Mouse (Mus musculus): ENCODE measurements around the gene Cdk14. TPM values are rescaled to one million over a fixed set of nuclear protein-coding genes. Genes with fewer than 3 reads are reported as not detected.

Cdk14 gene
- polyA plus RNA-seq, 1 experiment from 2014 or later = 25.5 TPM

GRCm38 (mm10) chr5:4877131-4877631 lies 542.9 kb downstream of the Cdk14 start:
- H3K27me3 ChIP-seq (replicated peaks; ENCODE audit: control insufficient read depth, insufficient read depth, low read length) = no peaks in the 10 kb centered on the region
- H3K36me3 ChIP-seq (ENCODE audit: control insufficient read depth, insufficient read depth, low read length) = no peaks in the 10 kb centered on the region
- no peaks in the 10 kb centered on the region for H3K9me3 ChIP-seq (ENCODE audit: control insufficient read depth, low read length)
- peaks cover 10% of the 10 kb centered on the region for H3K4me1 ChIP-seq (replicated peaks; ENCODE audit: control insufficient read depth, insufficient read depth, low read length)
- H3K4me3 ChIP-seq (ENCODE audit: low read depth, low read length) = no peak overlapping the region
- no peak overlapping the region for H3K27ac ChIP-seq (ENCODE audit: low read depth)
- WGBS = 62% methylated on average over 5 of the region's 5 CpGs
- ATAC-seq (replicated peaks; ENCODE audit: low FRiP score, low TSS enrichment, low read depth) = no peak
- H3K4me2 ChIP-seq (ENCODE audit: low read length) = no peak overlapping the region
- no peak overlapping the region for H3K9ac ChIP-seq (ENCODE audit: low read length)
- no peak for DNase-seq (ENCODE audit: low spot score)

DNA sequence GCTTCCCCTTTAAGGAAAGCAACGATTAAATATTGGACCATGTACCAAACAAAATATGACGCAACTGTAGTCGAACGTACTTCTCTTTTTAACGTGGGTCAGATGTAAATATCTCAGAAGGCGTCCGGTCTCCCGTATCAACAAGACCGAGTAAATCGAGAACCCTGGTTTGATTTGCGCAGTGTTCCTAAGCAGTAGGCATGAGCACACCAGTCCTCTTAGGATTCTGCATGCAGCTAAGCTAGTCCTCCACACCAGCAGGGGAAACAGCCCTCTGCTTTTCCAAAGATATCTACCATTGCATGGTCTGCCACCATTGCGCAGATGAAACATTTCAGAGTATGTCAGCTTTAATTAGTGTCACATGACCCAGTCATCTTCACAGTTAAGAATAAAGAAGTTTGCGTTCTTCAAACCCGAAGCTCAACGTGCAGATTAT lies 543.4 kb downstream of the Cdk14 start:
- no peak overlapping the region for H3K4me2 ChIP-seq (ENCODE audit: low read length)
- no peak overlapping the region for H3K9ac ChIP-seq (ENCODE audit: low read length)
- no peaks in the 10 kb centered on the region for H3K9me3 ChIP-seq (ENCODE audit: control insufficient read depth, low read length)
- ATAC-seq (replicated peaks; ENCODE audit: low FRiP score, low TSS enrichment, low read depth) (no peak), DNase-seq (ENCODE audit: low spot score) (no peak)
- no peaks in the 10 kb centered on the region for H3K27me3 ChIP-seq (replicated peaks; ENCODE audit: control insufficient read depth, insufficient read depth, low read length)
- no peak overlapping the region for H3K4me3 ChIP-seq (ENCODE audit: low read depth, low read length)
- no peak overlapping the region for H3K27ac ChIP-seq (ENCODE audit: low read depth)
- H3K36me3 ChIP-seq (ENCODE audit: control insufficient read depth, insufficient read depth, low read length) = no peaks in the 10 kb centered on the region
- peaks cover 10% of the 10 kb centered on the region for H3K4me1 ChIP-seq (replicated peaks; ENCODE audit: control insufficient read depth, insufficient read depth, low read length)
- WGBS = 72% methylated on average over 15 of the region's 15 CpGs

- ATAC-seq (replicated peaks; ENCODE audit: low FRiP score, low TSS enrichment, low read depth) (no peak), DNase-seq (ENCODE audit: low spot score) (no peak)
- no peaks in the 10 kb centered on the region for H3K36me3 ChIP-seq (ENCODE audit: control insufficient read depth, insufficient read depth, low read length)
- H3K9ac ChIP-seq (ENCODE audit: low read length) = no peak overlapping the region
- H3K27ac ChIP-seq (ENCODE audit: low read depth) = no peak overlapping the region
- no peak overlapping the region for H3K4me3 ChIP-seq (ENCODE audit: low read depth, low read length)
- no peak overlapping the region for H3K4me2 ChIP-seq (ENCODE audit: low read length)
- no peaks in the 10 kb centered on the region for H3K9me3 ChIP-seq (ENCODE audit: control insufficient read depth, low read length)
- WGBS = 78% methylated on average over 4 of the region's 4 CpGs
- no peaks in the 10 kb centered on the region for H3K4me1 ChIP-seq (replicated peaks; ENCODE audit: control insufficient read depth, insufficient read depth, low read length)
- H3K27me3 ChIP-seq (replicated peaks; ENCODE audit: control insufficient read depth, insufficient read depth, low read length) = no peaks in the 10 kb centered on the region
Measured at GRCm38 (mm10) chr5:4870041-4870726, 549.9 kb downstream of the Cdk14 start.

- ATAC-seq (replicated peaks; ENCODE audit: low FRiP score, low TSS enrichment, low read depth) = no peak
- WGBS = 50% methylated on average over 6 of the region's 6 CpGs
- H3K9me3 ChIP-seq (ENCODE audit: control insufficient read depth, low read length) = no peaks in the 10 kb centered on the region
- no peaks in the 10 kb centered on the region for H3K4me1 ChIP-seq (replicated peaks; ENCODE audit: control insufficient read depth, insufficient read depth, low read length)
- no peak overlapping the region for H3K4me3 ChIP-seq (ENCODE audit: low read depth, low read length)
- H3K27ac ChIP-seq (ENCODE audit: low read depth) = no peak overlapping the region
- H3K9ac ChIP-seq (ENCODE audit: low read length) = no peak overlapping the region
- no peaks in the 10 kb centered on the region for H3K27me3 ChIP-seq (replicated peaks; ENCODE audit: control insufficient read depth, insufficient read depth, low read length)
- no peak for DNase-seq (ENCODE audit: low spot score)
- H3K36me3 ChIP-seq (ENCODE audit: control insufficient read depth, insufficient read depth, low read length) = no peaks in the 10 kb centered on the region
- no peak overlapping the region for H3K4me2 ChIP-seq (ENCODE audit: low read length)
Measured at GRCm38 (mm10) chr5:4868563-4869120, 551.5 kb downstream of the Cdk14 start.

DNA sequence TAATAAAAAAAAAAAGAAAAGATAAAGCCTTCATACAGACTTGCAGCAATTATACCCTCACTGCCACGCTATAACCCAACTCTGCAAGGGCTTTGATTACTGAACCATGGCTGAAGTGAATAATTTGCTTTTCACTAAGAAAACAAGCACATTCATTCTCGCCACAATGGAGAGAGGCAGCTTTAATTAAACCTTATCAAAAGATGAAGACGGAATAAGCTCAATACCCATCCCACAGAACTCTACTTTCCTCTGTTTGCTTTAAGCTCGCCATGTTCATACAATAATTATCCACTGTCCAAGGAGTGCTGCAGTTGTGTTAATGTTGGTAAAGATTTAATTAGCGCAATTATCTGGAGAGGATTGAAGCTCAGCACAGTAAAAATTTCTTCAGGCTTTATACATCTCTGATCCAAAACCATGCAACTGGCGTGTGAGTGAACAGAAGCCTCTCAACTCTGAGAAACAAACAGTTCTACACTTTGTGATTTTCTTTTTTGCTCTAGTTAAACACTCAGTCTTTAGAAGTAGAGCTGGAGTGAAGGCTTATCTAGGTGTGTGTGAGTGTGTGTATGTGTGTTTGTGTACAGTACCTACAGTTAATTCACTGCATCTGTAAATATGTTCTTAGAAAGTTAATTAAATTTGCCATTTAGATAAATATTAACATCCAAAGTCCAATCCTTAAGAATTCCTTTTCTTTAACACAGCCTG lies 552.1 kb downstream of the Cdk14 start:
- Histone ChIP-seq H3K4me1 (replicated peaks; ENCODE audit: control insufficient read depth, insufficient read depth, low read length) (no peaks in the 10 kb centered on the region), H3K27ac (ENCODE audit: low read depth) (no peak overlapping the region), H3K36me3 (ENCODE audit: control insufficient read depth, insufficient read depth, low read length) (no peaks in the 10 kb centered on the region), H3K9me3 (ENCODE audit: control insufficient read depth, low read length) (no peaks in the 10 kb centered on the region), H3K4me2 (ENCODE audit: low read length) (no peak overlapping the region), H3K27me3 (replicated peaks; ENCODE audit: control insufficient read depth, insufficient read depth, low read length) (no peaks in the 10 kb centered on the region), H3K9ac (ENCODE audit: low read length) (no peak overlapping the region), H3K4me3 (ENCODE audit: low read depth, low read length) (no peak overlapping the region)
- no peak for ATAC-seq (replicated peaks; ENCODE audit: low FRiP score, low TSS enrichment, low read depth)
- DNase-seq (ENCODE audit: low spot score) = no peak
- WGBS = 80% methylated on average over 6 of the region's 6 CpGs

DNA sequence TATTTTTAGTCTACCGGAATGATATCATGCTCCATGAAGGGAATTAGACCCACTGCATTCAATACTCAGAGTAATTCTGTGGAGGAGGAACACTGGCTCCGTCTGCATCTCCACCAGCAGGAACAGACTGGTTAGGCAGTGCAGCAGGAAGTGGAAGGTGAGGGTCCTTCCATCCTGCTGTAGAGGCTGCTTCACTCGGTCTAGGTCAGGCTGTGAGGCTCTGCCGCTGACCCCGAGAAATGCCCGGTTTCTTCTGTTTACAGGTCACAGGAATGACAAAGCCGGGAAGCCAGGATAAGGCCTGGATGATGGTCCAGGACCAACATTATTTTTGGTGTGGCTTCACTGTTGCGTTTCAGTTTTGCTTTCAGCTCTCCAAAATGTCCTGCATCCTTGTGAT lies 553.2 kb downstream of the Cdk14 start:
- Histone ChIP-seq H3K36me3 (ENCODE audit: control insufficient read depth, insufficient read depth, low read length) (no peaks in the 10 kb centered on the region), H3K9ac (ENCODE audit: low read length) (no peak overlapping the region), H3K27ac (ENCODE audit: low read depth) (no peak overlapping the region), H3K4me2 (ENCODE audit: low read length) (no peak overlapping the region), H3K4me3 (ENCODE audit: low read depth, low read length) (no peak overlapping the region), H3K27me3 (replicated peaks; ENCODE audit: control insufficient read depth, insufficient read depth, low read length) (no peaks in the 10 kb centered on the region), H3K9me3 (ENCODE audit: control insufficient read depth, low read length) (no peaks in the 10 kb centered on the region), H3K4me1 (replicated peaks; ENCODE audit: control insufficient read depth, insufficient read depth, low read length) (no peaks in the 10 kb centered on the region)
- DNase-seq (ENCODE audit: low spot score) (no peak), ATAC-seq (replicated peaks; ENCODE audit: low FRiP score, low TSS enrichment, low read depth) (no peak)
- WGBS = 75% methylated on average over 8 of the region's 8 CpGs

GRCm38 (mm10) chr5:4866099-4866498 lies 554.0 kb downstream of the Cdk14 start:
- no peaks in the 10 kb centered on the region for H3K9me3 ChIP-seq (ENCODE audit: control insufficient read depth, low read length)
- H3K4me1 ChIP-seq (replicated peaks; ENCODE audit: control insufficient read depth, insufficient read depth, low read length) = no peaks in the 10 kb centered on the region
- no peak for DNase-seq (ENCODE audit: low spot score)
- no peak overlapping the region for H3K27ac ChIP-seq (ENCODE audit: low read depth)
- no peaks in the 10 kb centered on the region for H3K27me3 ChIP-seq (replicated peaks; ENCODE audit: control insufficient read depth, insufficient read depth, low read length)
- WGBS = 50% methylated on average over 1 of the region's 1 CpGs
- H3K9ac ChIP-seq (ENCODE audit: low read length) = no peak overlapping the region
- no peak for ATAC-seq (replicated peaks; ENCODE audit: low FRiP score, low TSS enrichment, low read depth)
- no peak overlapping the region for H3K4me3 ChIP-seq (ENCODE audit: low read depth, low read length)
- H3K4me2 ChIP-seq (ENCODE audit: low read length) = no peak overlapping the region
- H3K36me3 ChIP-seq (ENCODE audit: control insufficient read depth, insufficient read depth, low read length) = no peaks in the 10 kb centered on the region

DNA sequence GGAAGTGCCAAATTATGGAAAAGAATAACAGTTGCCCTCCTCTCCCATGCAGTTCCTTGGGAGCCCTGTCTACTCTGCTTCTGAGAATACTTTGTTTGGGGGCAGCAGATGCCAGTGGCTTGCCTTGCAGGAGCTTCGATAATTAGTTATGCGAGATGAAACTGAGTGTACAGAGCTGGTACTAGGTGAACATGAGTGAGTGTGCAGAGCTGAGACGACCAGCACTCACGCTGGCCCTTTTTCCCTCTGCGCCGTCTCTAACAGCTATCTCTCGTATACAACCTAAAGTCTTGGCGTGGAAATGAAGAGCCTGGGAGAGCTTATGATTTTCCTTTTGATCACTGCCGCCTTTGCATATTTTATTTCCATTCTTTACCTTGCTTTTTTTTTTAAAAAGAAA lies 558.5 kb downstream of the Cdk14 start:
- no peaks in the 10 kb centered on the region for H3K27me3 ChIP-seq (replicated peaks; ENCODE audit: control insufficient read depth, insufficient read depth, low read length)
- no peak overlapping the region for H3K27ac ChIP-seq (ENCODE audit: low read depth)
- ATAC-seq (replicated peaks; ENCODE audit: low FRiP score, low TSS enrichment, low read depth) (no peak), DNase-seq (ENCODE audit: low spot score) (no peak)
- no peaks in the 10 kb centered on the region for H3K36me3 ChIP-seq (ENCODE audit: control insufficient read depth, insufficient read depth, low read length)
- H3K4me2 ChIP-seq (ENCODE audit: low read length) = no peak overlapping the region
- WGBS = 93% methylated on average over 9 of the region's 9 CpGs
- peaks cover 5% of the 10 kb centered on the region; the same call in 1 of the 2 replicates for H3K4me1 ChIP-seq (replicated peaks; ENCODE audit: control insufficient read depth, insufficient read depth, low read length)
- H3K9ac ChIP-seq (ENCODE audit: low read length) = no peak overlapping the region
- no peaks in the 10 kb centered on the region for H3K9me3 ChIP-seq (ENCODE audit: control insufficient read depth, low read length)
- H3K4me3 ChIP-seq (ENCODE audit: low read depth, low read length) = no peak overlapping the region
